Mouse (Mus musculus) G1E-ER4 (cell line): ENCODE data around the gene Fars2. TPM values are rescaled to one million over a fixed set of nuclear protein-coding genes. Genes with fewer than 3 reads are reported as not detected.

ENCODE experiments used
- GATA1 ChIP-seq: IDR thresholded peaks from one replicate; pipeline ENCODE4 v1.8.0; 2012; ENCODE audit warnings: low read length, inconsistent platforms
- polyA plus RNA-seq: library from polyadenylated mRNA; stranded (reverse); fragments of >175 nt; gene quantifications from 2 replicates; pipeline ENCODE4 v1.2.3, GENCODE M21; 2012

Gene Fars2
- polyA plus RNA-seq, 1 experiment: 60.7 TPM

DNA sequence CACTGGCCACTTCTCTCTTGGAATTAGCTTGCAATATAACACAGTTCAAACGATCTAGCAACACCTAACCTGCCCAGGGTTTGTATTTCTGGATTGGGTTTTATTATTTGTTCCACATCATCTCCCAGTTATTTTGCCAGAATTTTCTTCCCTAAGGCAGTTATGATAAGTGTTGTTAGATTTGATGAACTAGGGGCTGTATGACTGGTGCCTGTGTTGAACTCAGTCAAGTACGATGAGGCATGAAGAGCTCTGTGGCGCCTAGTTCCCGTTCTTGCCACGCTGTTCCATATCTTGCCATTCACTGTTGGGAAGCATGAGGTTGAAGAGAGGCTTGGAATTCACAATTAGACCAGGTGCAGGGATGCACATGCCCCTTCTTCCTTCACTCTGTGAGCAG lies 177.3 kb downstream of the Fars2 start:
- TF ChIP-seq GATA1: no peak

DNA sequence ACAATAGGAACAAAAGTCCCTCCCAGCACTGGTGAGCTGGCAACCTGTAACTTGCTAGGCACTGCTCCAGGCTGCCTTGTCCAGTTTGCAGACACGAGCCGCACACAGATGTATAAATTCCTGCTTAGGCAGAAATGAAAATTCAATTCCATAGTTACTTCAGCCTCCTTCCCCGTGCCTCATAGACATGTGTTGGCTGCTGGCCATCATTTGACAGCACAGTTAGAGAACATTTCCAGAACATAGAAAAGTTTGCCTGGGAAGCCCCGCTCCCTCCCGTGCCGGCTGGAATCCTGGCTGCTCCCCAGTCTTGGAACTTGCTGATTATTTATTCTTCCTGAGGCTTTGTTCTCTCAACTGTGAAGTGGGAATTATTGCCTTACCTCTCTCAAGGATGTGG lies 178.6 kb downstream of the Fars2 start:
- TF ChIP-seq GATA1: no peak

DNA sequence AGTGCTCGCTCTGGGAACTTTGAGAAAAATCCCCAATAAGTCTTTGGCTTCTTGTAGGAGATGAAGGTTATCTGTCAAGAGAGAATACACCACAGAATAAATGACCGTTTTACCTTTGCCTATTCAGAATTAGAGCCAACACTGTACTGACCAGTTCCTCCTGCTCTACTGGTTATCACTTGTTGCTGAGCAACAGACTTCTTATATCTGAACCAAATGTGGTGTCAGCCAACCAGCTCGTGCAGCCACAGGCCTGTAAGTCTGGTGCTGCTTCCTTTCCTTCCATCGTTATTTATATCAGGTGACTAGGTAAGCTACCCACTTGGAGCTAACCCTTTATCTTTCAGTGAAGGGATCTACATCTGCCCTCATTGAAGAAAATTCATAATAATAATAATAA lies 179.4 kb downstream of the Fars2 start:
- no peak for TF ChIP-seq GATA1

DNA sequence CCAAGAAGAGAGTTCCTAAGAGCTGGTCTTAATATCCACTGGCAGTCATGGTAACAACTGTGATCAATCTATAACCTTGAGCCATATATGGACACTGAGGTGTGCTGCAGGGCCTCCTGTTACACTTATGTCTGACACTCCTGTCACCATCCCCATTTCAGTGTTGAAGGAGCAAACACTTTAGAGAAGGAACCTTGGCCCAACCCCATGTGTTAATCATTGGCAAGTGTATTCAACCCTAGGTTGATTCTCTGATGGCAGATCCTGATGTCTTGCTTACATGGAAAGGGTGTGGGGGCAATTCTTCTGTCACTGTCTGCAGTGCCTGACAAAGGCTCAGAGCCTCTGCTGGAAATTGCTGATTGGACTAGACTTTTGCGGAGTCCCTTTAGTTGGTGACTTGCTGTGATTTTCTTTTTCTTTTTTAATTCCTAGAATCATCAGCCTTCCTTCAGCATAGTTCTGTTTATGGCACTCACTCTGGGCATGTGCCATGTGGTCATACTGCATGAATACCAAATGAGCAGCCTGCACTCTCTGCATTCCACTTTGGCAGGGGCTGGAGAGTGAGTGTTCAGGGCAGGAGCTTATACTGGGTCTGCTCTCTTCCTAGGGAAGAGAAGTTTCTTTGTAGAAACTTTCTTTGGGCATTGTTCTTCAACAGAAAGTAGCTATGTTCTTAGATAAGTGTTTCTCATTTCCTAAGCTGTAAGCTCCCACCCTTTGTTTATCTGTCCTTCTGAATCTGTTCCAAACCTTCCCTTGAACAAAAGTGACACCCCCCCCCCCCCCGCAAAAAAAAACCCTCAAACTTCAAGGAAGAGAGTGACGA lies 181.0 kb downstream of the Fars2 start:
- TF ChIP-seq GATA1: no peak

DNA sequence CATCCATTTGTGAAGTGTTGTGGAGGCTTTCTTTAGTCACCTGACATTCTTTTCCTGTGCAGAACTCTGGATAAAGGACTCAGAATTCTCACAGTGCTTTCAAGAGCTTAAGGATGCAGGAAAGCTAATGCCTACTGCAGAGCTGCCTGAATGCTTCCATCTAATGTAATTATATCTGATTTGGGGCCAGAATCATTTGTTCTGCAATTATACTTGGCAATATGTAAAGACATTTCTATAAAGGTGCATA lies 181.5 kb downstream of the Fars2 start:
- TF ChIP-seq GATA1: no peak

DNA sequence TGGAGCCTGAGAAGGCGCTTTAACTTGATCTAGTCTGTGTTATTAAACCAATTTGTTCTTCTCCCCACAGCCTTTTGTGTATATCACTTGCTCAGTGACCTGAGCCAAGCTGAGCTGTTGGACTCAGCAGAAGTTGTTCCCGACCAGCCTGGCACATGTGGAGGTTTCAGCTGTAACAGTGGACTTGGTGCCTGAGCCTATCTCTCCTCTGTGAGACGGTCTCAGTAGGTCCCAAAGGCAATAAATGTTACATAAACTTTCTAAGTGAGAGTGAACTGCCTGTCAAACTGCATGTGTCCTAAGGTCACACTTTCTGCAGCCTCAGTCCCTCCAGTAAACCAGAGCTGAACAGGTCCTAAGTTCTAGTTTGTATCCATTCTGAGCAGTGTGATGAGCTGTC lies 185.6 kb downstream of the Fars2 start:
- no peak for TF ChIP-seq GATA1

DNA sequence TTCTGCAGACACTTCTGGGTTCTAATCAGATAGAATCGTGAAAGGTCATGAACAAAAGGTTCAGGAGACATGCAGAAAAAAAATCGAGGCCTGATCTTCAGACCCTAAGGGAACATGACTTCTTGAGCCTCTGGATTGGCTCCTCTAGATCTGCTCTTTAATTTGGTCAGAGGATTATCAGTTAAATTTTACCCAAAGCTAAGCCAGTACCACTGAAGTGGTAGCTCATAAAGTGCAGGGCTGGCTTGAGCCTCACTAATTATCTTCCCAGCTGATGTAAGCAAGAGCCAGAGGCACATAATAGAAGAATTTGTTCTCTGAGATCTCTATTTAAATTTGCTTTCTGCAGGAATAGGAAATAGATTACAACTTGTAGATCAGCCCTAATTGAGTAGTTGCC lies 188.1 kb downstream of the Fars2 start:
- no peak for TF ChIP-seq GATA1

DNA sequence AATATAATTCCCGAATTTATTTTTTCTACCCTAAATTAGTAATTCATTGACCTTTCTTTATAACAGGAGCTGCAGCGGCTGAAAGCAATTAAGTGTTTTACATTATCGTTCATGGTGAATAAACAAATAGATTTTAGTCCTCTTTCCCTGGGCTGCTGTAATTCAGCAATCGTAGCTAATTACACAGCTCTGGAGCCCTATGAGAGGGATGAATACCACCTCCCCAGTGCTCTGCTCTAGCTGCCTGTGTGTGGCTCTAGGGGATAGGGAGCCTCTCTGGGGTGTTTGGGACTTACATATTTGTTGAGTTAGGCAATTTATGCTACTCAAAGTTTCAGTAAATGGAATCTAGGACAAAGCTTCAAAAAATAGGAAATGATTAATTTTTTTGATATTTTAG lies 190.2 kb downstream of the Fars2 start:
- TF ChIP-seq GATA1: no peak

DNA sequence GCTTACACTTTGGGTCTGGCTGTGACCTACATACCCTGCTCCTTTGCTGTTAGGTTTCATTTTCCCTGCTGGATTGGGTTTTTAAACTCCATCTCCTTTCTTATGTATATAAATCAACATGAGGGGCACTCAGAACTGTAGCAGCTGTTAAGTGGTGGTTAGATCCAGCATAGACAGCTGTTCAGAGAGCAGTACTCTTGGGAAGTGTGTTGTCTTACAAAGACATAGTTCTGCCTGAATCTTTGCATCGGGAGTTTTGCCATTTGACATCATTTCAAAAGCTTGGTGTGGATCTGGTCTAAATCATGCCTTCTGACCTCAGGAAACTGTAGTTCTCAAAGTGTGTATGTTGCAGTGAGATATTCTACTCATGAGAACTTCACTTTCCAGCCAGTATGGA lies 191.9 kb downstream of the Fars2 start:
- no peak for TF ChIP-seq GATA1

DNA sequence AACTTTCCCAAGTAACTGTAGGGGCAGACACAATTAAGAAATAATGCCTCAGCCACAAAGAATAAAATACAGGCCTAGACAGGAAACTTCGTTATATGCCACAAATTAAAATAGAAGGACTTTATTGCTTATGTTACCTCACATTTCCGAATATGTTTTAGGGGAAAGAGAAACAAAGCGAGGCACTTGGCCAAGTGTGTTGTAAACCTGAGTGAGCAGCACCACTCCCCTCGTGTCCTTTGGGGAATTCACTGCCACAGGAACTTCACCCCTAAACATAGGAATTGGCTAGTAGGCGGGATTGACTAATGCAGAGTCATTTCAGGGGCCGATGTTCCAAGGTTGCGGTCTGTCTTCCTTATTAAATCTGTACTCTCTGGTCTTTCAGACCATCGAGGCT lies 197.0 kb downstream of the Fars2 start:
- TF ChIP-seq GATA1: no peak

DNA sequence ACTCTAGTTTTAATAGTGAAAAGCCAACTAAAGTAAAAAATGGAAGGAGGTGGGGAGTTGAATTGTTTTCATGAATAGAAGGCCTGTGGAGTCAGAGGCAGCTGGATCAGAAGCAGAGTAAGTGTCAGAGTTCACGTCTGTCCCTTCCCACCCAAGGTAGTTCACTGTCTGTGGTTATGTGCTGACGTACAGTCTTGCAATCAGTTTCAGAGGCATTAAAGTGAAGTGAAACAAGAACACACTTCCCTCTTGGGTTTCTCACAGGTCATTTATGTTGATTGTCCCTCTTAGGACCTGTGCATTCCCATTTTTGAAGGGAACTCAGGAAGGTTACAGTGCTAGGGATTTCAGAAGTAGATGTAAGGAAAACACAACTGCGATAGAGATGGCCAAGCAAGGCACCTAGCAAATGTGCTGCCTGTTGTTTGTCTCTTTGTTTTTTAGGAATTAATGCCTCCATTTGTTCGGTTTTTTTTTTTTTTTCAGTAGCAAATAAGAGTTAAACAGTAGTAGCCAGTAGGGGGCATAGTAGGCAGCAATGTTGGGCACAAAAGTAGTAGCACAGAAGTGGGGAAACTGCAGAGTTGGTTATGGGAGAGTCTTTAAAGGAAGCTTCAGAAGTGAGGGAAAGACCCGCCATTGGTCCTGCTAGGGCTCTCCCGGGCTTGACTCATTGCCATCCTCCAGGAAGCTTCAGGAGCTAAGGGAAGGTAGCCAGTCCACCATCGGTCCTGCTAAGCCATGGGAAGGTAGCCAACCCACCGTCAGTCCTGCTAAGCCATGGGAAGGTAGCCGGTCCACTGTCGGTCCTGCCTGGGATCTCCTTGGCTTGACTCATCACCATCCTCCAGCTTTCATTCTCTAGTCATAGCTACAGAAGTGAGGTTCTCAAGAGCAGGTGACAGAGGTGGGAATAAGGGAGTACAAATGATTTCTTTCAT lies 197.9 kb downstream of the Fars2 start:
- no peak for TF ChIP-seq GATA1

DNA sequence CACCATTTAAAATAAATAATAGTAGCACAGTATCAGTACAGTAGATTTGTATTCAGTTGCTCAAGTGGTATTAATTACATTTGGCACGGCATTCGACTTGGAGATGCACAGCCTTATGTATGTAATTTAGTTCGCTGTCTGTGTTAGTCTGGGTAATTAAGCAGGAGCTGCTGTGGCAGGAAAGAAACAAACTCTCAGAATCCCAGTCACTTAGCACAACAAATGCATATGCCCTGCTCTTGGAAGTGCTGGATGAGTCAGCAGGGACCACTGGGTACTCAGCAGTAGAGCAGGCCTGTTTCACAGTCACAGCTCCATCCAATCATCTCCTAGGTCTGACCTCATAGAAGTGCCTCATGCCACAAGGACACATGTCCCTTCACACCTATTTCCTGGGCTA lies 200.6 kb downstream of the Fars2 start:
- TF ChIP-seq GATA1: no peak

DNA sequence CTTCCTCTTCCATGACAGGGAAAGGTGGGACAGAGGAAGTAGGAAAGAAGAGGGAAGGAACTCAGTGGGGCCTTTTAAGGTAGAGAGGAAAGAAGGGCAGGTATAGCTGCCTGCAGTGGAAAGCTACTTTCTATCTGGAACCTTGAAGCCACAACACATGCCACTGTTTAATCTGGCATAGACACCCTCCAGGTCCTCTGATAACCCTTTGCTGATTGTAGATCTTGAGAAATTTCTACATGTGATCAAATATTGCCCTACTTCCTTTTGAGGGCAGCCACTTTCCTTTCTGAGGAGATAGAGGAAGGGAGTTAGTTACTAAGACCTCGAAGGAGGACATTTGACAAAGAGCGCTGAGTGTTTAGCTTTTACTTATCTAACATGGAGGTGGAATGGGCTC lies 207.4 kb downstream of the Fars2 start:
- TF ChIP-seq GATA1: peak; percentile 50

DNA sequence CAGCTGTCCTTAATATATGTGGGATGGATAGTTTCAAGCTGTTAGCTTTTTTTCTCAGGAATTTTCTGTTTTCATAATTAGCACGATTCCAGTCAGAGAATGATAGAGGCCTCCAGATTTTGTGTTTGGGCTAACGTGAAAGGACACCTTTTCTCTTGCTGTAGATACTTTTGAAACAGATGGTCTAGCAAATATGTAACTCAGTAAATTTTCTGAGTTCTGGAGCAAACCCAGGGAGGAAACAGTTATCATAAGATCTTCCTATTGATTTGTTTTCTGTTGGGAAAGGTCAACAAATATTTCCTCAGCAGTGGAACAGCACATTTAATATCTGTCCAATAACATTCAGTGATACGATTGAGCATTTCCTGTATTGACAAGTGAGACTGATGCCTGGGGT lies 209.3 kb downstream of the Fars2 start:
- TF ChIP-seq GATA1: no peak

DNA sequence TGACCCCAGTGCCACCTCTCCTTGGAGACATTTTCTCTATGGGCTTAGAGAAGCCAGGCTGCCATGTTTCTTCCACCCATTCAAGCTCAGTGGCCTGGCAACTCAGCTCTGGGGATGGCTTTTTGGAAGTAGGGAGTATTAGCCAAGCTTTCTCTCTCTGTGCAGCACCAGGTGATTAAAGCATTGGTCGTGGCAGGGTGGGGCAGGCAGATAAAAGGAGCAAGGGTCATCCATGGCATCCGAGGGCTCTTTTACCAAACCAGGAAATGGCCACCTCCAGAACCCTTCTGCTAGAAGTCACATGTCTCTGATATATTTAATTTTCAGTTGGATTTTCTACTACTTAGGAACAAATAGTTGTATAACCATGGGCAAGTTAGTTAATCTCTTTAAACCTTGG lies 212.7 kb downstream of the Fars2 start:
- no peak for TF ChIP-seq GATA1

DNA sequence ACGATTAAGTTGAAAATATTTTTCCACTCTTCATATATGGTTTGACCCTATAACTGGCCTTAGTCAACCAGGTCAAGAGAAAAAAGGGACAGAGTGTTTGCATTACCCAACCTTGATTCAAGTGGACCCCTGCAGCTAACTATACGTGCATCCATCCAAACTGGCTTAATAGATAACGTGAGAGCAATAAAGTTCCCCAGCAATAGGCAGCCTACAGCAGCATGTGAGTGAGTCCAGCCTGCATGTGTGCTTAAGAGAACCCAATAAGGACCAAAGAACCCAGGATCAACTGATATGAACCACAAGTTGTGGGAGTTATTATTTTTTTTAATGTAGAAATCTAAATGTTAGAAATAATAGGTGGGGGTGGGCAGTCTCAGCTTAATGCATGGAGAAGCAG lies 213.3 kb downstream of the Fars2 start:
- TF ChIP-seq GATA1: no peak

DNA sequence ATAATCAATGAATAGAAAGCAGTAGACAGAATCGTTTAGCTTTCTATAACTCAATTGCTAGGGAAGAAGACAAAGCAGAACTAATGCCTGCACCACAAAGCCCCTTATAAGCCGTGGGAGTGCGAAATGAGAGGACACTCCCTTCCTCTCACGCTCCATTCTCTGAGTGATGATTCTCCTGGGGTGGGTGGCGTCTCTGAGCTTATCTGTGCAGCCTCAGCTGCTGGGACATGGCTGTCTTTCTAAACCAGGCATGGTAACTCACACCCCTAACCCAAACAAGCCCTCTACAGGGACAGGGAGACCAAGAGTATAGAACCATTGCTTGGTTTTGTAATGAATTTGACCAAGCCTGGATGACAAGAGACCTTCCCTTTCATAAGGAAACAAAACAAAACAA lies 217.5 kb downstream of the Fars2 start:
- TF ChIP-seq GATA1: no peak
